In genomic region chr2:166676498-166676897, GRCm38 (mm10) we compare ENCODE assay signal across 12 mouse cellular contexts. TPM values are rescaled to one million over a fixed set of nuclear protein-coding genes. Genes with fewer than 3 reads are reported as not detected.
A peak's percentile ranks its signal among the peaks of the same experiment; 100 is the strongest.
DNase-seq lines count a peak whose midpoint lies in the region; ATAC-seq and TF ChIP-seq lines count a peak whose summit lies in the region.
"Had no signal": no experiment of that assay in that cellular context is flagged by ENCODE, and none has a peak within 500 bp of the region (broad histone marks: within the 10 kb centered on the region; RNA-seq: fewer than 3 reads in every experiment).

No protein-coding gene starts in this region.

- H3K4me1 ChIP-seq in embryonic facial prominence, embryonic 10.5 days = peaks cover 86% of the 10 kb centered on the region
- H3K4me1 ChIP-seq in hindbrain, embryonic 11.5 days (replicated peaks; ENCODE audit: control insufficient read depth, insufficient read depth, low read length) = peaks cover 43% of the 10 kb centered on the region
- H3K4me1 ChIP-seq in neural tube, embryonic 13.5 days (replicated peaks) = peaks cover 90% of the 10 kb centered on the region
- H3K4me1 ChIP-seq in liver, embryonic 11.5 days (replicated peaks; ENCODE audit: control insufficient read depth, insufficient read depth, low read length) = peaks cover 19% of the 10 kb centered on the region
- no peaks in the 10 kb centered on the region for H3K4me1 ChIP-seq in lung, postnatal 0 days (ENCODE audit: insufficient read depth, low read depth, low read length)

- 83% methylated on average over 14 of the region's 14 CpGs for WGBS in embryonic facial prominence, embryonic 10.5 days
- WGBS in hindbrain, embryonic 11.5 days = 78% methylated on average over 14 of the region's 14 CpGs
- 61% methylated on average over 14 of the region's 14 CpGs for WGBS in neural tube, embryonic 13.5 days
- 83% methylated on average over 14 of the region's 14 CpGs for WGBS in liver, embryonic 11.5 days
- WGBS in lung, postnatal 0 days = 82% methylated on average over 14 of the region's 14 CpGs

- peak overlapping the region; percentile 15; the same call in 1 of the 2 replicates for H3K4me2 ChIP-seq in hindbrain, embryonic 11.5 days (replicated peaks; ENCODE audit: low read depth, low read length)
- H3K4me2 ChIP-seq in neural tube, embryonic 13.5 days = no peak overlapping the region
- no peak overlapping the region for H3K4me2 ChIP-seq in liver, embryonic 11.5 days
- H3K4me2 ChIP-seq in lung, postnatal 0 days (replicated peaks; ENCODE audit: low read depth, low read length) = no peak overlapping the region

- no peak overlapping the region for H3K4me3 ChIP-seq in embryonic facial prominence, embryonic 10.5 days
- H3K4me3 ChIP-seq in hindbrain, embryonic 11.5 days (ENCODE audit: low read depth, low read length) = no peak overlapping the region
- H3K4me3 ChIP-seq in neural tube, embryonic 13.5 days = no peak overlapping the region
- no peak overlapping the region for H3K4me3 ChIP-seq in liver, embryonic 11.5 days (ENCODE audit: low read depth, low read length)
- H3K4me3 ChIP-seq in lung, postnatal 0 days (ENCODE audit: low read depth, low read length) = no peak overlapping the region

- TF ChIP-seq EP300 in lung, postnatal 0 days (IDR thresholded peaks at IDR 0.05) = no peak

- H3K27me3 ChIP-seq in embryonic facial prominence, embryonic 10.5 days (replicated peaks; ENCODE audit: low read depth, poor library complexity, severe bottlenecking) = no peaks in the 10 kb centered on the region
- no peaks in the 10 kb centered on the region for H3K27me3 ChIP-seq in hindbrain, embryonic 11.5 days (ENCODE audit: control insufficient read depth, insufficient read depth, low read length)
- H3K27me3 ChIP-seq in neural tube, embryonic 13.5 days = no peaks in the 10 kb centered on the region
- no peaks in the 10 kb centered on the region for H3K27me3 ChIP-seq in liver, embryonic 11.5 days (replicated peaks; ENCODE audit: control insufficient read depth, insufficient read depth, low read length)
- H3K27me3 ChIP-seq in lung, postnatal 0 days (replicated peaks; ENCODE audit: insufficient read depth, low read length) = no peaks in the 10 kb centered on the region

- H3K27ac ChIP-seq in embryonic facial prominence, embryonic 10.5 days (replicated peaks) = peak overlapping the region; percentile 5
- H3K27ac ChIP-seq in hindbrain, embryonic 11.5 days (ENCODE audit: low read depth, low read length) = peak overlapping the region; percentile 60; the same call in 1 of the 2 replicates
- H3K27ac ChIP-seq in neural tube, embryonic 13.5 days (replicated peaks) = peak overlapping the region; percentile 73
- H3K27ac ChIP-seq in liver, embryonic 11.5 days (ENCODE audit: low read depth, low read length) = no peak overlapping the region
- no peak overlapping the region for H3K27ac ChIP-seq in lung, postnatal 0 days (ENCODE audit: low read length)
- H3K27ac ChIP-seq: kidney, postnatal 0 days had no signal

- H3K36me3 ChIP-seq in embryonic facial prominence, embryonic 10.5 days (replicated peaks) = peaks cover 6% of the 10 kb centered on the region
- no peaks in the 10 kb centered on the region for H3K36me3 ChIP-seq in hindbrain, embryonic 11.5 days (ENCODE audit: control insufficient read depth, insufficient read depth, low read length)
- no peaks in the 10 kb centered on the region for H3K36me3 ChIP-seq in neural tube, embryonic 13.5 days
- H3K36me3 ChIP-seq in liver, embryonic 11.5 days (ENCODE audit: control insufficient read depth, insufficient read depth, low read length) = no peaks in the 10 kb centered on the region
- H3K36me3 ChIP-seq in lung, postnatal 0 days (ENCODE audit: insufficient read depth, low read length) = no peaks in the 10 kb centered on the region

- peak; percentile 61 to 62 for DNase-seq in layer of hippocampus, postnatal 14 days (ENCODE audit: low spot score in 2 of 2)
- no peak for DNase-seq in layer of hippocampus, adult 8-10 months (ENCODE audit: low spot score in 2 of 2)
- DNase-seq in embryonic facial prominence, embryonic 10.5 days (ENCODE audit: low spot score) = no peak
- DNase-seq in hindbrain, embryonic 11.5 days (ENCODE audit: low spot score) = no peak
- DNase-seq in lung, postnatal 25 days (ENCODE audit: low spot score) = no peak
- DNase-seq in liver, embryonic 11.5 days (ENCODE audit: low spot score) = no peak
- DNase-seq in lung, postnatal 0 days (ENCODE audit: low spot score) = no peak
- DNase-seq: liver, postnatal 0 days; retina, postnatal 1 day; thymus, postnatal 25 days had no signal

- no peak for ATAC-seq in hindbrain, embryonic 11.5 days (ENCODE audit: low FRiP score)
- ATAC-seq in neural tube, embryonic 13.5 days (ENCODE audit: low read depth) = no peak
- ATAC-seq in liver, embryonic 11.5 days (replicated peaks; ENCODE audit: low FRiP score) = no peak
- ATAC-seq in lung, postnatal 0 days = no peak
- ATAC-seq: liver, postnatal 0 days had no signal

- no peak for TF ChIP-seq CTCF in lung, postnatal 0 days (IDR thresholded peaks at IDR 0.05)

- peak overlapping the region; percentile 3; the same call in 1 of the 2 replicates for H3K9ac ChIP-seq in hindbrain, embryonic 11.5 days (ENCODE audit: low read depth, low read length)
- H3K9ac ChIP-seq in neural tube, embryonic 13.5 days = peak overlapping the region; percentile 44; the same call in 1 of the 2 replicates
- H3K9ac ChIP-seq in liver, embryonic 11.5 days (ENCODE audit: low read depth, low read length) = no peak overlapping the region
- no peak overlapping the region for H3K9ac ChIP-seq in lung, postnatal 0 days (replicated peaks; ENCODE audit: low read depth)
- H3K9ac ChIP-seq: liver, postnatal 0 days had no signal

- no peaks in the 10 kb centered on the region for H3K9me3 ChIP-seq in embryonic facial prominence, embryonic 10.5 days
- H3K9me3 ChIP-seq in hindbrain, embryonic 11.5 days (ENCODE audit: control insufficient read depth, low read length) = no peaks in the 10 kb centered on the region
- H3K9me3 ChIP-seq in neural tube, embryonic 13.5 days = no peaks in the 10 kb centered on the region
- no peaks in the 10 kb centered on the region for H3K9me3 ChIP-seq in liver, embryonic 11.5 days (ENCODE audit: control insufficient read depth, low read length)
- no peaks in the 10 kb centered on the region for H3K9me3 ChIP-seq in lung, postnatal 0 days (ENCODE audit: low read length)

RNA-seq across cellular contexts. Expression of gene Prex1, which starts 37.1 kb away (rescaled TPM):
- total RNA-seq in layer of hippocampus, postnatal 14 days (2021) = 10 to 100 TPM; 88.0 to 89.3 TPM
- total RNA-seq in layer of hippocampus, adult 8-10 months (2022) = 10 to 100 TPM; 67.2 to 81.3 (median 74.2) TPM
- 32.6 and 35.2 TPM in 2 replicates for polyA plus RNA-seq in embryonic facial prominence, embryonic 10.5 days (2016; fragmentation: Nextera tagmentation; extraction: Ambion mirVana)
- polyA plus RNA-seq in hindbrain, embryonic 11.5 days (2014; fragmentation: Nextera tagmentation; extraction: Ambion mirVana) = 20.9 and 21.7 TPM in 2 replicates
- 28.5 and 29.3 TPM in 2 replicates for polyA plus RNA-seq in neural tube, embryonic 13.5 days (2015; fragmentation: Nextera tagmentation; extraction: Ambion mirVana)
- polyA plus RNA-seq in liver, embryonic 11.5 days (2014; fragmentation: Nextera tagmentation; extraction: Ambion mirVana) = 16.1 and 16.5 TPM in 2 replicates
- polyA plus RNA-seq in lung, postnatal 0 days (2015; fragmentation: Nextera tagmentation; extraction: Ambion mirVana) = 6.9 and 7.5 TPM in 2 replicates

Comparison
In these comparisons a context has a peak if more than half of its experiments do, and no peak if none do; other contexts are left out.
1. DNase-seq: peak in layer of hippocampus, postnatal 14 days (2 of 2); none in layer of hippocampus, adult 8-10 months (0 of 2), embryonic facial prominence, embryonic 10.5 days (single experiment), hindbrain, embryonic 11.5 days (single experiment), lung, postnatal 25 days (single experiment), liver, embryonic 11.5 days (single experiment) and lung, postnatal 0 days (single experiment).
2. H3K27ac ChIP-seq: peak in embryonic facial prominence, embryonic 10.5 days (single experiment), hindbrain, embryonic 11.5 days (single experiment) and neural tube, embryonic 13.5 days (single experiment); none in liver, embryonic 11.5 days (single experiment) and lung, postnatal 0 days (single experiment).
3. H3K9ac ChIP-seq: peak in hindbrain, embryonic 11.5 days (single experiment) and neural tube, embryonic 13.5 days (single experiment); none in liver, embryonic 11.5 days (single experiment) and lung, postnatal 0 days (single experiment).